Mouse (Mus musculus) T-cell, adult 2 months (primary cell): ENCODE data around the gene Uchl3.

Experiments
- DNase-seq: peaks from one replicate; pipeline ENCODE4 v3.0.0; 2022; ENCODE audit warnings: low spot score

Gene Uchl3

DNA sequence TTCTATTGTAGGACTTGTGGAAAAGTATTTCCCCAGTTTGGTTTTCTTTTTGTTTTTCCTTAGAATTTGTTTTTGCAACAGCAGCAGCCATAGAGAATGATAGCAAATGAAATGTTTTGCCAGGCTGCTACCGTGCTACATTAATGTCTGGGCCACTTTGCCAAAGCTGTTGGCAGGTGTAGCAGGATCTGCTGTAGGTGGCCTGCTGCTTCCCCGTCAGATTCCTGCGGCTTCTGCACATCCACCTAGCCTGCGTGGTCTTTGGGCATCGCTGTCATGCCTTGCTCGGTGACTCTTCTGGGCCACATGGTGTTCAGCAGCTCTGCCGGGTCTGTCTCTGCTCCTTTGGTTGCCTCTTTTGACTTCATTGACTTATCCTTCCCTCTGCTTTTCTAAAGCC, 14.9 kb downstream of the Uchl3 start:
- DNase-seq: no peak

DNA sequence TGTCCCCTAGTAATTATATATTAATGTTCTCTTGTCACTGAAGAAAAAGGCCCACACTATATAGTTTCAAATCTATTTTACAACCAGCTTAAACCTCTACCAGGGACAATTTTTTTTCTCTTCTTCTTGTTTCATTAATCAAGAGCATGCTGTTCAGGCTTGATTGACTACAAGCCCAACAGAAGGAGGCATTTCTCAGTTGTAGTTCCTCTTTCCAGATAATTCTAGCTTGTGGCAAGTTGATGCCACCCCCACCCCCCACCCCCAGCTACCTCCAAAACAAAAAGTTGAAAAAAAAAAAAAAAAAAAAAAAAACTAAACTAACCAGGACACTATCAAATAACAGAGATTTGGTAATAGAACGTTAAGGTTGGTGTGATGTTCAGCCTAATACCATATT, 18.5 kb downstream of the Uchl3 start:
- no peak for DNase-seq

DNA sequence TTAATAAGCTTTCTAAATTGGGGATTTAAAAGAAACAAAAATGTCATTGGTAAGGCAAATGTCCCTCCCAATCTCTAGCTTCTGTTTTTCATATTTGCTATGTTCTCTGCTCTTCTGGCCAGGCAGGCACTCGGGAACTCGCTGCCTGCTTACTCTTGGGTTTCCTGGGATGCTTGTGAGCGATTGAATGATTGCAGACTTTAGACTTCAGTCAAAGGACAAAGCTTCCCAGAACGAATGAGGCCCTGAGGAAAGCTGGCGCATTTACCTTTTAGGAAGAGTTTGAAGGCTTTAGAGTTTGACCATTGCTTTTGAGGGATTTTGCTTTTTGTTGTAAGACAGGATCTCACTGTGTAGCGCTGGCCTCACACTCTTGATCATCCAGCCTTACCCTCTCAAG, 33.9 kb downstream of the Uchl3 start:
- DNase-seq: no peak

DNA sequence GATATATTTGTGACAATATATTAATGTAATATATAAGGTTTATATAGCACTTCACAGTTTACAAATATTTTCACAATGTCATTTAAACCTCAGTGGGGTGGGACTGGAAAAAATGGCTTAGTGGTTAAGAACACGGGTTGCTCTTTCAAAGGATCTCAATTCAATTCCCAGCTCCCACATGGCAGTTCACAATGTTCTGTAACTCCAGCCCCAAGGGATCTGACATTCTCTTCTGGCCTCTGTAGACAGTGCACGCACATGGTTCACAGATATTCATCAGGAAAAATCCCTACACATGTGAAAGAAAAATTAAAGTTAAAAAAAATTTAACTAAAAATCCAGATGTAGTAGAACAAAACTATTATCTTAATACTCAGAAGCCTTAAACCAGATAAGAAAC, 34.6 kb downstream of the Uchl3 start:
- no peak for DNase-seq

DNA sequence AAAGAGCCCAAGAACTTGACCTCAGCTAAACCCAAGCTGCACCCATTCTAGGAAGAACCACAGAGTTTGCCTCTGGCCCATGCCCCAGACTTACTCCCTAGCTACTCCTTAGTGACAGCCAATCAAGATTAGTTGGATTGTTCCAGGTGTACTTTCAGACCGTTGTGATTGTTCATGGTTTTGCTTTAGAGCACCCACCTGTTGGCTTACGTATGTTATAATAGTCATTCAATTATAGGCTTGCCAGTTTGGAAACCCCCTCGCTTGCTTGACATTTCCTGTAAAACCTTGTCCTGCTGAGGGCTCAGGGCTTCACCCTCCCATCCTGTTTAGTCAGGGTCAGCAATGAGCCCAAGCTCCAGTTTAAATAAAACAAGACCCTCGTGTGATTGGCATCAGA, 50.7 kb downstream of the Uchl3 start:
- no peak for DNase-seq

DNA sequence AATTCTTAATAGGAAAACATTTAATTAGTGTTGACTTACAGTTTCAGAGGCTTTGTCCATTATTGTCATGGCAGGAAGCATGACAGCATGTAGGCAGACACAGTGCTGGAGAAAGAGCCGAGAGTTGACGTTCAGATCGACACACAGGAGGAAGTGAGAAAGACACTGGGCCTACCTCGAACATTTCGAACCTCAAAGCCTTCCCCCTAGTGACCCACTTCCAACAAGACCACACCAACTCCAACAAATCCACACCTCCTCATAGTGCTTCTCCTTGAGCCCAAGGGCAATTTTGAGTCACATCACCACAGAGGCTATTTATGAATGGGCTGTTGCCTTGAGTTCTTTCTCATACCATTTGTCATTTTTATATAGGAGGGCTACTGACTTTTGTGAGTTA, 53.3 kb downstream of the Uchl3 start:
- no peak for DNase-seq

DNA sequence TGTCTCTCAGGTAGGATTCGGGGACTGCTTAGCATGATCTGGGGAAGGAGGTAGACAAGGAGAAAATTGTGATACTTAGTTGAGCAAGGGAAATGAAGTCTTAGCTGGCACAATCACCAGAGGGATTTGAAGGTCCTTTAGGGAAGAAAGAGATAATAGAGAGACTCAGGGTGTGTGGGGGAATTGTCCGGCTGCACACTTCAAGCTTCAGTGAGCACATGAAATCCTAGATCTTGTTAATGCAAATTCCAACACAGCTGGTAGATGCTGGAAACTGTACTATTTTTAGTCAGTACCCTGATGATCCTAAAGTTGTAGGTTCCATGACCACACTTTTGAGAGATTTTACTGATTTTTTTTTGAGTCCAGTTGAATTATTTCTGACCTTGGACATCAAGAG, 60.6 kb downstream of the Uchl3 start:
- DNase-seq: no peak

DNA sequence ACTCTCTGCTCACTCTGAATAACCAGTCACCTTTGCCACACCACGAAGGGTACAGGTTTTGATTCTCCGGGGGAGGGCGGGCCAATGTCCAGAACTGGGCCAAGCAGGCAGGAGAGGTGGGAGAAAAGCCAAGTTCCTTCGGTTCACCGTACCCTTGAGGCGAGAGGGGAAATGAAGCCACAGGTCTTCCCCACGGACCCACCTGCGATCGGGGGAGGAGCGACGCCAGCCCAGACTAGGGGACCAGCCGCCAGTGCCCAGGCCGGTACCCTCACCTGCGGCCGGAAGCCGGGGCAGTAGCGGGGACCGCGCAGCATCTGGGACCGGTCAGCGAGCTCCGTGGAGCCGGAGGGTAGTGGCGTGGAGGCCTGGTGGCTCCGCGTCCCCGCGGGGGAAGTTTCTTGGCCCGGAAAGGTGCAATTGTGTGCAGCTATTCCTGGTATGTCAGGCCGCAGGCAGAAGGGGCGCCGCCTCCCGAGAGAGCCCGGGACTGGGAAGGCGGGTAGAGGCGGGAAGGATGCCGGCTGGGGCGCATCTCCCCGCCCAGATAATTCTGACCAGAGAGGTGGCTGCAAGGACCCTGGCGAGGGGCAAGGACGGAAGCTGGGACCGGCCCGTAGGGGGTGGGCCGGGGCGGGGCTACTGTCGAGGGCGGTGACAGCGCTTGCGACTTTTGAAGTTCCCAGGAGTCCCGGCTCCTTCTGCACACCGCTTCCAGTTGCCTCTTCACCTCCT, 75.6 kb downstream of the Uchl3 start, which contains the start of the genes Gm9922 and Lmo7:
Gm9922 (minus strand) TSS at position 578 of the 735 bp plus-strand sequence.
Lmo7 (plus strand) TSS at position 721 of the 735 bp plus-strand sequence.
- DNase-seq: peak; percentile 6

DNA sequence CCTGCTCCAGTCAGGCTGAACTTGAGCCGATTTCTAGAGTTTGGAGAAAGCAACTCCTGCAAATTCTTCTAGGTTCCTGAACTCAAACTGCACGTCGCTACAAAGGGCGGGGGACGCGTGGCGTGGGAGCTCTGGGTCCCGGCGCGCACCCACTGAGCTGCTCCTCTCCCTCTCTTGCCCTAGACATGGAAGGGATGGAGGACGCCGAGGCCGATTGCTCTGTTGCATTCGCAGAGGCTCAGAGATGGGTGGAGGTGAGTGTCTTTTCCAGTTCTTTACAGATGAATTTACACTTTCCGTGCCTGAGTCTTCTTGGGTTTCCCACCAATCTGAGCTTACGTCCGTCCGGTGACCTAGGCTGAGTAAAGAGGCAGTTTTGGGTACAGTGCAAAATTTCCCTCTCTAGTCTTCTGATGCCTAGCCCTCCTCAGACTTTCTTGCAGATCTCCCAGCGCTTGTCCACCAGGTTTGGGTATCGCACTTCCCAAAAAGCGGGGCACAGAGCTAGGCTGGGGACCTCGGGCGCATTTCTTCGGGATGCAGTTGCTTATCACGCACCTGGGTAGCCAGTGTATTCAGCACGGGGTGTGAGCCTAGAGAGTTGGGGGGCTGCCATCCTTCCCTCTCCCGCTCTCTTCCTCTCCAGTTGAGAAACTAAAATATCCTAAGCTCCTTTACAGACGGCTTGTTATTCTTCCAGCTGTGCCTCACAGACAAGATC, 76.4 kb downstream of the Uchl3 start:
- no peak for DNase-seq

DNA sequence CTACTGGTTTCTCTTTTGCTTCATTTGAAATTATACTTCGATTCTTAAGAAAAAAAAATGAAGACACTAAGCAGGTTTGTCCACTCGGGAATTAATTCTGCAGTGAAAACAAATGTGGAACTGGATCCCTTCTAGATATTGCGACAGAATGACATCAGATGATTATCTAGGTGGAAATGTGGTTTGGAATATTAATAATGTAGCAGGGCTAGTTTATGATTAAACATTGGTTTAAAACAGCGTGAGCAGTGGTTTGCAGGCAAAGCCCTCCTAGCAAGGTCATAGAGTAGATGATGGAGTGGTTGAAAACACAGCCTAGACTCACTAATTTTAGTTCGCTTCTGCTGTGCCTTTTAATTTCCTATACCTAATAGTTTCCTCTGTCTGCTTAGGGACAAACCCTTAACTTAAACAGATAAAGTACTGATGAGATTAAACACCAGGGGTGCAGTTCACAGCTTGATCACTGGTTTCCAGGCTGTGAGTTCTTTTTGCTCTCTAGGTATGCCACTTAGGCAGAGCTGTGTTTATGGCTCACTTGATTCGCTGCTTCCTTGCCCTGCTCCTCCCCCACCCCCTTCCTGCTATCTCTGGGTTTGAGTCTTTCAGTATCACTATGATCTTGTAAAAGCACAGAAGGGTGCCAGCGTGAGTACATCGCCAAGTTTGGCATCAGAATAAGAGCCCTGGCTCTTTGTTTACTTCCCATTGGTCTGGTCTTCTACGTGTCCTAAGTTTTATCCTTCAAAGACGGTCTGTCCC, 80.0 kb downstream of the Uchl3 start:
- DNase-seq: no peak

DNA sequence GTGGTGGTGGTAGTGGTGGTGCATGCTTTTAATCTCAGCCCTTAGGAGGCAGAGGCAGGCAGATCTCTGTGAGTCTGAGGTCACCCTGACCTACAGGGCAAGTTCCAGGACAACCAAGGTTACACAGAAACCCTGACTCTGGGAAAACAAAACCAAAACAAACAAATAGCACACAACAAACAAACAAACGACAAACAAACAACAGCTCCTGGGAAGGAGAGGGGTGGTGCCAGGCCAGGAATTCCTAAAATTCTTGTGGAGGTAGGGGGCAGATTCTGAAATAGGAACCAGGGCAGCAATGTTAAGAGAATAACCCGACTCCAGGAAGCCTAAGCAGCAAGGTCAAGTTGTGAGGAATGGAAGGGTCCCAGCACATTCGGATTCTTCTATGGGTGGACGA, 83.7 kb downstream of the Uchl3 start:
- DNase-seq: no peak
